Mouse (Mus musculus): ENCODE measurements at regions not wholly inside any gene's neighbourhood (a gene's known extent, or its start where the extent isn't known, plus 50 kb on each side); places are given as distances from the start of the nearest gene placed in this dataset.

GRCm38 (mm10) chr1:91611281-91611680, 70.9 kb downstream of the Asb1 start:
- no peak for DNase-seq

DNA sequence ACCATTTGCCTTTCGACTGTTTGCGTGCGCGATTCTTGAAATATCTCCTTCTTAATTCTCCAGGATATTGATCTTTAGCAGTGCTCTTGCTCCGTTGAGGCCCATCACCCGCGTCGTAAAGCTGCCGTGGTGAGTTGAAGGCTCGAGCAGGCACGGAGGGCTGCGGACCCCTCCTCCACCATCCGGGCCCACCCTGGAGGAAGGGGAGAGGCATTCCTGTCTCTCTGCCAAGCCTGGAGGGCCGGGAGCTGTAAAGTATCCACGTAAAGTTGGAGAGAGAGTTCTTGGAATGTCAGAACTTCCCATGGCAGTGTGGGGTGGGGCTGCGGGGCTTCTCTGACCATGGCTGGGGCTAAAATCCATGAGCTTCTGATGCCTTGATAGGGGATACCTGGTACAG, 71.3 kb downstream of the Asb1 start:
- DNase-seq = no peak

DNA sequence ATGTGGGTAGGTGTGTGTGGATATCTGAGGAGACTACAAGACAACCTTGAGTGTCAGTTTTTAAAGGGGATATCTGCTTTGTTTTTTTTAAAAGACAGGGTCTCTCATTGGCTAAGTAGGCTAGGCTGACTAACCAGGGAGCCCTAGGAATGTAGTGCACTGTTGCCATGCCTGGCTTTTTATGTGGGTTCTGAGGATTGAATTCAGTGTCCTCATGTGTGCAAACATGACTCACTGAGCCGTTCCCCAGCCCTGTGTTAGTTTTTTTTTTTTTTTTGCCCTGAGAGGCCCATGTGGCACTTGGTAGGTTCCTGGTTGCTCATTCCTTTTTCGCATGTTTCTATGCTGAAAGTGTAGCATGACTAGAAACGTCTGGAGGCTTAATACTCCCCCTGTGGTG, 72.6 kb downstream of the Asb1 start:
- no peak for DNase-seq

DNA sequence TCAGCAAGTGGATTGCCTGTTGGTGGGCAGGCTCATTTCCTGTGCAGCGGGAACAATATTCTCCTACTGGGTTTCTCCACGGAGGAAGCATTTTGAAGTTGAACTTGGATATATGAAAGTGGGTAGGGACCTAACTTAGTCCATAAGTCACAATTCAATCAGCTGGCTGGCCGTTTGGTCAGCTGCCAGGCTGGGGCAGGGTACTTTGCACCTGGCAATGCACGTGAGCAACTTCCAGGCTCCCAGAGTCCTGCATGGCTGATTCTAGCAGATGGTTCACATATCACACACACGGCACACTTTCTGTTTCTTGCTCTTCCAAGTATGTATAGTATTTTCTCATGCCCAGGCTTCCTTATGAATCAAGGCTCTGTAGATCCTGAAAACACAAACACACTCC, 75.1 kb downstream of the Asb1 start:
- DNase-seq = no peak

GRCm38 (mm10) chr1:91618527-91619135, 78.3 kb downstream of the Asb1 start:
- no peak for DNase-seq

DNA sequence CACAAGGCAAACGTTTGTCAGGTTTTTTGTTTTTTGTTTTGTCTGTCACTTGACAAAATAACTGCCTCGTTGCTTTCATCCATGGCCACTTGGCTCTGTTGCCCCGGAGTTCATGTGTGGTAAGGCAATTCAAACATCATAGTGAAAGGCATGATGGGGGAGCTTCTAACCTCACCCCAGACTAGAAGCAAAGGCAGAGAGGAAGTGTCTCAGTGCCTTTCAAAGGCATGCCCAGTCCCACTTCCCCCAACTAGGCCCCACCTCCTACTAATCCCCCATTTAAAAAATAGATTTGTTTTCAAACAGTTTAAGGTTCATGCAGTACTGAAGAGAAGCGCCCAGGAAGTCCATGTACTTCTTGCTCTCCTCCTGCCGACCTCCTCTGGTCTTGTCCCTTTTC, 80.8 kb downstream of the Asb1 start:
- DNase-seq = no peak

DNA sequence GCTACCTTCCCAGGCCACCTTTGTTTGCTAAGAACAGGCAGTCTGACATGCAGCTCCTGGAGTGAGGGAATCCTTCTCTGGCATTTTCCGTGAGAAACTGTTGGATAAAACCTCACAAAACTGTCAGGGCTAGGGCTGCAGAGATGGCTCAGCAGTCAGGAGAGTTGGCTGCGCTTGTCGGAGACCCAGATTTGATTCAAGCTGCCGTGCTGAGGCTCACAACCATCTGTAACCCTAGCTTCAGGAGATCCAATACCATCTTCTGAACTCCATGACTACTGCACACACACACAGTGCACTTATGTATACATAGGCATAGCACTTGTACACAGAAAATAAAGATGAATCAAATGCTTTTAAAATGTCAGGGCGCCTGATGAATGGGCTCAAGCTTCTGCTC, 82.5 kb downstream of the Asb1 start:
- DNase-seq = no peak

DNA sequence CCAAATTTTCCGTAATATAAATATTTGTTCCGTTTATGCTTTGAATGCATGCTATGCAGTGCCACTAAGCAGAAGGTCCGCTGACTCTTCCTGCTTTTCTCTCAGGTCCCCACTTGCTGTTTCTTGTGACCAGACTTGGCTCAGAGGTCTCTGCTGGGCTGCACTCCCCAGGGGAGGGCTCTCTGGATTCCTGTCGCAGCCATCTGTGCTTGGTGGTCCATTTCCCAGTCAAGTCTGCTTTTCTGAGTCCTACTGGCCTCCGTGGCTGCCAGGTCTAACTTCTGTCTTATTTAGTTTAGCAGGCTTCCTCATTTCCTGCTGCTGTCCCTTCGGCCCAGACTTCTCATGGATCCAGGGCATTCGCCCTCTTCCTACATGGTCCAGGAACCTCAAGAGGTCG, 83.7 kb downstream of the Asb1 start:
- DNase-seq = no peak

- DNase-seq = no peak
Observed at GRCm38 (mm10) chr1:91624531-91625300, 84.4 kb downstream of the Asb1 start.

DNA sequence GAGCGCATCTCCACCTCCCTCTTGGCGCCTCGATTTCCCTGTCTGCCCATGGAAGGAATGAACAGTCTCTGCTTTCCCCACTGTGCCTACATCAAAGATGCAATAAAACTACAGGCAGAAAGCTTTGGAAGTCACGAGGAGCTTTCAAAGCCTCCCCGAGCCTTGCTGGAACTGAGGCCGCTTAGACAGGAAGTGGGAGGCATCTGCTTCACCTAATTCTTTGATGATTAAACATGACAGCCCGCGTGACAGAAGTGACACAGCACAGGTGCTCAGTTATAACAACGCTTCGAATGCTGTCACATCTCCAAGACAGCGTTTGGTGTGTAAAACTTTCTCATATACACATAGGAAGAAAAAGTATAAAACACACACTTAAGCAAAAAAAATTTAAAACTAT, 85.7 kb downstream of the Asb1 start:
- DNase-seq = no peak

DNA sequence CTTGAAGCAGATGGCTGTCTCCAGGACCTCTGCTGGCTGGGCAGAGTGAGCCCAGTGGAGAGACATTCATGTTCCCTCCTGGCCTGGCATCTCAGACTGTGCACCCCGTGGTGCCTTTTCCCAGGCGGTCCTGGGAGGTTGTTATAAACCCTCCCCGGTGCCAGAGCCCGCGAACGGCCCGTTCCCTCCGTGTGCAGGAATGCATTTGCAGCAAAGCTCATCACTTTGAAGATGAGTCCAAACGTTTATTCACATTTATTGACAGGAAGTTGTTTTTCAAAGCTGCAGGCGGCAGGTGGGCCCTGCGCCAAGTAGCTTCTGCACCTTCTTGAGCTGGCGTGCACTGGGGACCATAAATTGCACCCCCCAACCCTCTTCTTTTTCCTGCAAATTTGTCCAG, 89.9 kb downstream of the Asb1 start:
- no peak for DNase-seq

GRCm38 (mm10) chr1:91630871-91631410, 90.6 kb downstream of the Asb1 start:
- DNase-seq = no peak

GRCm38 (mm10) chr1:91632906-91633493, 92.7 kb downstream of the Asb1 start:
- no peak for DNase-seq

GRCm38 (mm10) chr1:91636571-91636970, 96.2 kb downstream of the Asb1 start:
- DNase-seq = no peak

DNA sequence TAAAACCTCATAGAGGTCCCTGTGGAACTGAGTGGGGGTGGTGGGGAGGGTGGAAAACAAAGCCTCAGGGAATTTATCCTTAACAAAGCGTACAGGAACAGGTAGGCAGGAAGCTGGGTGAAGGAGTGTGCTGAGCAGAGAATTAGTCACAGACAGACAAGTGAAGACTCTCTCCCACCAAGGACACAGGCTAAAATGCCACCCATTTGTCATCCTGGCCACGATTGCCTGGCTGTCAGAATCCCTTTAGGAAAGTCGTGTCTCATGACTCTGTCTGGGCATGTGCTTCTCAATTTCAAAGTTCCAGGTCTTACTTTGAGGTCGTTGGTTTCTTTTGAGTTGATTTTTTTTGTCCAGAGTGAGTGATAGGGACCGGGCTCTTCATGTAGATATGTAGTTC, 100.2 kb downstream of the Asb1 start:
- peak; percentile 72 for DNase-seq

DNA sequence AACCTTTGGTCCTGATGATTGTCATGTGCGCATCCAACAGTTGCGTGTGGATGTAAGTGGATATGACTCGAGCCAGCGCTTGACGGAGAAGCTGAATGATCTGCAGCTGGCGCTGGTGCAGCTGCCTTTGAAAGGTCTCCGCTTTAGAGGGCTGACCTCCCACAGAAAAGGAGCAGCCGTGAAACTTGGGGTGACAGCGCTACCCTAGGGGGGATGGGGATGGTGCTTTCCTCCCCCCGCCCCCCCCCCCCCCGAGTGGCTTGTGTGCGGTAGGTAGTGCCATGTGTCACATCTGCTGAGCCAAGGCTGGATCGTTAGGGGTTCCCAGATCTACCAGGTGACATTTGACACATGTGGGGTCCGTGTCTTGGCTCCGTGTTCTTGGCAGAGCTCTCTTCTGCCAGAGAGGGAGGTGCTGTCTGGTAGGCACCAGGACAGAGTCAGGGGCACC, 118.7 kb downstream of the Asb1 start:
- no peak for DNase-seq

DNA sequence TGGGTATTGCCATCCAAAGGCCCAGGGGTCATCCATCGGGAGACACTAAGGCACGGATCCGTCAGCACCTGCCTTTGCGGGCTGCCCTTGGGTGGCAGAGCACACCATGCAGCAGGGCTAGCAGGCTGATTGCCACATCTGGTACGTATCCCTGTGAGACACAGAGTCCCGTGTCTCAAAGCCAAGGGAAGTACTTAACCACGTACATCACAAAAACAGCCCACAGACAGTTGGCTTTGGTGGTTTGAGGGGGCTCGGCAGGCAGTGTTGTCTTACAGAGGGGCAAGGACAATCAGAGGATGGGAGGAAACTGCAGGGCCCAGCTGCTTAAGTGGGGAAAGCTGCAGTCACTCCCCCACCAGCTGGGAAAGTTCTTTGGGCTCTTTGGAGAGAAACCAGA, 119.1 kb downstream of the Asb1 start:
- no peak for DNase-seq

- DNase-seq = no peak
Observed at GRCm38 (mm10) chr1:91663289-91663688, 122.9 kb downstream of the Asb1 start.

- DNase-seq = no peak
Observed at GRCm38 (mm10) chr1:91664622-91665021, 124.3 kb downstream of the Asb1 start.

- DNase-seq = no peak
Observed at GRCm38 (mm10) chr1:91668530-91668929, 128.2 kb downstream of the Asb1 start.

GRCm38 (mm10) chr1:91670980-91671379, 130.3 kb upstream of the Twist2 start:
- DNase-seq = no peak

DNA sequence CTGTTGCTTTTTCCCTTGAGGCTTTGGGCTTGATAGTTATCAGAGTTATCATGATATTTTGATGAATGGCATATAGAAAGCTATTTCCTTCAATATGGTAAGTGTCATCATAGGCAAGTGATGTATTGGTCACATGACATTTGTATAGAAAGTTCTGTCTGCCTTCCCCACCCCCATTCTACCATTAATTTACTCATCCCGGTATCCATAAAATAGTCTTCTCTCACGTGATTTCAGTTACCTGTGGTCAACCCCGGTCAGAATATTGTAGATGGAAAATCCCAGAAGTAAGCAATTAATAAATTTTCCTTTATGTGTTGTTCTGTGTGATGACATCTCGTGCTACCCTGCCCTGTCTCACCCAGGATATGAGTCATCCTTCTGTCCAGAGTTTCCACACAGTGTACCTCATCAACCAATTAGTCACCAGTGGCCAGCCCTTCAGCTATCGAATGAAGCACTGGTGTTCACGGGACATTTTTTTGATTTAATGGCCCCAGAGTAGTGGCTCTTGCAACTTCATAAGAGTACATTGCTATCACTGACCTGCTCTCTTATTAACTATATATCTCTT, 127.1 kb upstream of the Twist2 start:
- peak; percentile 5 for DNase-seq

DNA sequence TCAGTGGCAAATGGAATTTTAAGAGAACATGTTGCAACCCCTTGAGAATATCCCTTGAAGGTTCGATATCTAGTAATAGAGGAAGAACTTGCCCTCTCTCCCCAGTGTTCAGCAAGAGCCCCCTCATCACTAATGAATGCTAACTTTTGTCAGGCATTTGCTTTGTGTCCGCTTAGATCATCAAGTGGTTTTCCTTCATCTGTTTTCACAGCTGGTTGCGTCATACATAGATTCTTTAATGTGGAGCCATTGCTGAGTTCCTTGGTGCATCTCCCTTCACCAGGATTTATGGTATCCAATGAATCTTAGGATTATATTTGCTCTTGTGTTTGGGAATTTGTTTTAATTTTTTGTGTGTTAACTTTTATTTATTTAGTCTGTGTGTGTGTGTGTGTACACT, 124.2 kb upstream of the Twist2 start:
- no peak for DNase-seq
